Mouse (Mus musculus) left cerebral cortex, postnatal 10 days (tissue): ENCODE measurements around the gene Uap1l1. TPM values are rescaled to one million over a fixed set of nuclear protein-coding genes. Genes with fewer than 3 reads are reported as not detected.
A peak's percentile ranks its signal among the peaks of the same experiment; 100 is the strongest.

Experiments used
- DNase-seq, 2 experiments: peaks; one replicate each; pipeline ENCODE4 v3.0.0; 2021 to 2022; ENCODE audit warnings: low spot score in 2 of 2, mixed read lengths in 1 of 2; ENCODE audit errors: extremely low spot score in 1 of 2
- intact Hi-C: fragments of 180-260 bp; cut with DNase I; formaldehyde crosslinking; loops from one replicate; pipeline ENCODE4 v1.15.1; 2025
- total RNA-seq, 2 experiments: library from RNA; stranded (reverse); gene quantifications; 2 replicates each; pipeline ENCODE4 v1.2.3; 2021

Uap1l1 gene
- total RNA-seq, 2 experiments from 2014 or later: 6.3 to 12.1 TPM

GRCm38 (mm10) chr2:25328440-25328839 is 37.0 kb downstream of the Uap1l1 start:
- intact Hi-C loops: loop anchor here (5.0 kb wide), 1 partner anchor 51 kb away; no protein-coding TSS in a partner anchor
- DNase-seq: peak in 1 of 2 experiments; percentile 44

- intact Hi-C loops: loop anchor here (5.0 kb wide), 1 partner anchor 49 kb away; no protein-coding TSS in a partner anchor
- no peak for DNase-seq
Observed at GRCm38 (mm10) chr2:25326036-25326435, 39.4 kb downstream of the Uap1l1 start.

GRCm38 (mm10) chr2:25320084-25320483 is 45.4 kb downstream of the Uap1l1 start:
- no peak for DNase-seq
- intact Hi-C loops: no loop called here

GRCm38 (mm10) chr2:25318971-25319773 is 46.3 kb downstream of the Uap1l1 start, which contains the start of gene Grin1:
Gene Grin1 (minus strand): TSS chr2:25319187.
- intact Hi-C loops: no loop called here
- peak; percentile 88 for DNase-seq

- intact Hi-C loops: no loop called here
- DNase-seq: no peak
Observed at GRCm38 (mm10) chr2:25318119-25318966, 47.1 kb downstream of the Uap1l1 start.

- intact Hi-C loops: no loop called here
- no peak for DNase-seq
Observed at GRCm38 (mm10) chr2:25311491-25311891, 54.0 kb downstream of the Uap1l1 start.

GRCm38 (mm10) chr2:25310969-25311368 is 54.5 kb downstream of the Uap1l1 start:
- no peak for DNase-seq
- intact Hi-C loops: no loop called here

- intact Hi-C loops: no loop called here
- no peak for DNase-seq
Observed at GRCm38 (mm10) chr2:25310180-25310579, 55.3 kb downstream of the Uap1l1 start.

Other genes starting within 250 kb of the Uap1l1 start
- gene Nrarp, start 184.9 kb downstream of the Uap1l1 start, total RNA-seq: 10 to 100 TPM; 34.5 to 41.9 TPM
- 1 to 10 TPM; 1.8 to 1.9 TPM for gene Tor4a, start 168.8 kb downstream of the Uap1l1 start, total RNA-seq
- 10 to 100 TPM; 51.1 to 56.9 TPM for gene Nelfb, start 154.2 kb downstream of the Uap1l1 start, total RNA-seq
- not detected for gene Stpg3, start 151.0 kb downstream of the Uap1l1 start, total RNA-seq
- gene Fam166a, start 146.9 kb downstream of the Uap1l1 start, total RNA-seq: not detected
- 100 to 1,000 TPM; 484 to 492 TPM for gene Tubb4b, start 141.0 kb downstream of the Uap1l1 start, total RNA-seq
- gene Slc34a3, start 131.3 kb downstream of the Uap1l1 start, total RNA-seq: not detected
- not detected for gene Rnf224, start 128.9 kb downstream of the Uap1l1 start, total RNA-seq
- gene Rnf208, start 123.4 kb downstream of the Uap1l1 start, total RNA-seq: 100 to 1,000 TPM; 229 to 231 TPM
- gene Cysrt1, start 123.2 kb downstream of the Uap1l1 start, total RNA-seq: not detected
- 1 to 10 TPM in 1 of 2 experiments, not detected in 1; 2.4 TPM for gene AL732309.1, start 118.8 kb downstream of the Uap1l1 start, total RNA-seq
- gene Tmem203, start 110.2 kb downstream of the Uap1l1 start, total RNA-seq: 10 to 100 TPM; 30.5 to 31.4 TPM
- gene Tprn, start 103.1 kb downstream of the Uap1l1 start, total RNA-seq: 10 to 100 TPM; 10.8 to 14.6 TPM
- 10 to 100 TPM; 72.1 to 81.0 TPM for gene Ssna1, start 93.2 kb downstream of the Uap1l1 start, total RNA-seq
- gene Anapc2, start 93.2 kb downstream of the Uap1l1 start, total RNA-seq: 10 to 100 TPM; 79.7 to 85.1 TPM
- gene Tmem210, start 77.5 kb downstream of the Uap1l1 start, total RNA-seq: not detected
- not detected for gene Lrrc26, start 75.8 kb downstream of the Uap1l1 start, total RNA-seq
- gene Grin1, start 46.5 kb downstream of the Uap1l1 start, total RNA-seq: 100 to 1,000 TPM; 386 to 400 TPM
- gene Man1b1, start 33.3 kb downstream of the Uap1l1 start, total RNA-seq: 10 to 100 TPM; 57.6 to 64.0 TPM
- 10 to 100 TPM; 24.7 to 28.5 TPM for gene Dpp7, start 9.3 kb downstream of the Uap1l1 start, total RNA-seq
- gene Sapcd2, start 6.6 kb upstream of the Uap1l1 start, total RNA-seq: 1 to 10 TPM; 9.6 to 9.9 TPM
- 10 to 100 TPM; 12.2 to 15.6 TPM for gene Entpd2, start 30.2 kb upstream of the Uap1l1 start, total RNA-seq
- 100 to 1,000 TPM; 401 to 408 TPM for gene Npdc1, start 33.7 kb upstream of the Uap1l1 start, total RNA-seq
- under 1 TPM; 0.22 to 0.41 TPM for gene Fut7, start 57.6 kb upstream of the Uap1l1 start, total RNA-seq
- gene Abca2, start 63.0 kb upstream of the Uap1l1 start, total RNA-seq: 100 to 1,000 TPM; 113 to 121 TPM
- gene Clic3, start 91.2 kb upstream of the Uap1l1 start, total RNA-seq: under 1 TPM in 1 of 2 experiments, not detected in 1; 0.87 TPM
- gene Paxx, start 95.4 kb upstream of the Uap1l1 start, total RNA-seq: 10 to 100 TPM; 72.0 to 79.5 TPM
- gene Ptgds, start 104.4 kb upstream of the Uap1l1 start, total RNA-seq: 1,000 to 10,000 TPM; 1,004 to 1,053 TPM
- not detected for gene Lcn12, start 128.2 kb upstream of the Uap1l1 start, total RNA-seq
- 100 to 1,000 TPM; 127 TPM for gene Fbxw5, start 135.1 kb upstream of the Uap1l1 start, total RNA-seq
- gene C8g, start 136.0 kb upstream of the Uap1l1 start, total RNA-seq: 1 to 10 TPM; 1.2 to 2.3 TPM
- gene Traf2, start 181.3 kb upstream of the Uap1l1 start, total RNA-seq: 1 to 10 TPM; 7.8 to 8.6 TPM
- gene Edf1, start 192.2 kb upstream of the Uap1l1 start, total RNA-seq: 100 to 1,000 TPM; 181 to 191 TPM
- 1 to 10 TPM; 1.7 to 2.2 TPM for gene Mamdc4, start 209.2 kb upstream of the Uap1l1 start, total RNA-seq
- 100 to 1,000 TPM; 103 to 105 TPM for gene Phpt1, start 209.5 kb upstream of the Uap1l1 start, total RNA-seq
- gene Ajm1, start 216.1 kb upstream of the Uap1l1 start, total RNA-seq: 100 to 1,000 TPM; 104 to 108 TPM
- 10 to 100 TPM; 81.8 to 96.7 TPM for gene Rabl6, start 242.8 kb upstream of the Uap1l1 start, total RNA-seq